Mouse (Mus musculus) liver, embryonic 11.5 days (tissue): ENCODE measurements around the gene Immt. TPM values are rescaled to one million over a fixed set of nuclear protein-coding genes. Genes with fewer than 3 reads are reported as not detected.
A peak's percentile ranks its signal among the peaks of the same experiment; 100 is the strongest.

ENCODE experiments used
- ATAC-seq: fragments of 200-750 bp; cut with Nextera tagmentation; replicated peaks from 2 replicates; pipeline ENCODE4 v1.8.0; 2017; ENCODE audit warnings: moderate number of reproducible peaks, mild to moderate bottlenecking, moderate TSS enrichment, moderate library complexity; ENCODE audit not compliant: low FRiP score
- DNase-seq: peaks from one replicate; pipeline ENCODE4 v3.0.0-alpha.2; 2017; ENCODE audit warnings: low spot score
- H3K27ac ChIP-seq: fragments of 300-500 bp; sonication (generic); 2 replicates; pipeline ENCODE4 v1.5.1; 2014; ENCODE audit warnings: mild to moderate bottlenecking, low read depth, low read length, control low read depth
- H3K27me3 ChIP-seq: fragments of 300-500 bp; sonication (generic); replicated peaks from 2 replicates; pipeline ENCODE4 v1.6.1; 2014; ENCODE audit warnings: low read length, mixed read lengths; ENCODE audit not compliant: control insufficient read depth, insufficient read depth
- H3K36me3 ChIP-seq: fragments of 300-500 bp; sonication (generic); 2 replicates; pipeline ENCODE4 v1.6.1; 2014; ENCODE audit warnings: mild to moderate bottlenecking, low read length, moderate library complexity, mixed read lengths; ENCODE audit not compliant: control insufficient read depth, insufficient read depth
- H3K4me1 ChIP-seq: fragments of 300-500 bp; sonication (generic); replicated peaks from 2 replicates; pipeline ENCODE4 v1.6.1; 2014; ENCODE audit warnings: low read length, mixed read lengths; ENCODE audit not compliant: control insufficient read depth, insufficient read depth
- H3K4me2 ChIP-seq: fragments of 300-500 bp; sonication (generic); 2 replicates; pipeline ENCODE4 v1.6.1; 2014; ENCODE audit warnings: mild to moderate bottlenecking, control low read depth, moderate library complexity
- H3K4me3 ChIP-seq: fragments of 300-500 bp; sonication (generic); 2 replicates; pipeline ENCODE4 v1.5.1; 2014; ENCODE audit warnings: low read depth, low read length, control low read depth
- H3K9ac ChIP-seq: fragments of 300-500 bp; sonication (generic); 2 replicates; pipeline ENCODE4 v1.6.1; 2014; ENCODE audit warnings: low read depth, low read length, control low read depth
- H3K9me3 ChIP-seq: fragments of 300-500 bp; sonication (generic); 2 replicates; pipeline ENCODE4 v1.6.1; 2016; ENCODE audit warnings: low read length, inconsistent platforms, mixed read lengths; ENCODE audit not compliant: control insufficient read depth
- WGBS: fragments of 180-500 bp; shearing (Covaris S2); extraction: QIAGEN DNeasy Blood & Tissue Kit; methylation state at CpG from one replicate; pipeline ENCODE4 v1.1.7; 2014; 5-methylcytosine and 5-hydroxymethylcytosine counted together
- polyA plus RNA-seq: library from polyadenylated mRNA; unstranded; fragments of >200 nt; fragmentation: Nextera tagmentation; extraction: Ambion mirVana; gene quantifications from 2 replicates; pipeline ENCODE4 v1.2.1, GENCODE M21; 2014

Immt gene
- 222 and 247 TPM in 2 replicates for polyA plus RNA-seq

DNA sequence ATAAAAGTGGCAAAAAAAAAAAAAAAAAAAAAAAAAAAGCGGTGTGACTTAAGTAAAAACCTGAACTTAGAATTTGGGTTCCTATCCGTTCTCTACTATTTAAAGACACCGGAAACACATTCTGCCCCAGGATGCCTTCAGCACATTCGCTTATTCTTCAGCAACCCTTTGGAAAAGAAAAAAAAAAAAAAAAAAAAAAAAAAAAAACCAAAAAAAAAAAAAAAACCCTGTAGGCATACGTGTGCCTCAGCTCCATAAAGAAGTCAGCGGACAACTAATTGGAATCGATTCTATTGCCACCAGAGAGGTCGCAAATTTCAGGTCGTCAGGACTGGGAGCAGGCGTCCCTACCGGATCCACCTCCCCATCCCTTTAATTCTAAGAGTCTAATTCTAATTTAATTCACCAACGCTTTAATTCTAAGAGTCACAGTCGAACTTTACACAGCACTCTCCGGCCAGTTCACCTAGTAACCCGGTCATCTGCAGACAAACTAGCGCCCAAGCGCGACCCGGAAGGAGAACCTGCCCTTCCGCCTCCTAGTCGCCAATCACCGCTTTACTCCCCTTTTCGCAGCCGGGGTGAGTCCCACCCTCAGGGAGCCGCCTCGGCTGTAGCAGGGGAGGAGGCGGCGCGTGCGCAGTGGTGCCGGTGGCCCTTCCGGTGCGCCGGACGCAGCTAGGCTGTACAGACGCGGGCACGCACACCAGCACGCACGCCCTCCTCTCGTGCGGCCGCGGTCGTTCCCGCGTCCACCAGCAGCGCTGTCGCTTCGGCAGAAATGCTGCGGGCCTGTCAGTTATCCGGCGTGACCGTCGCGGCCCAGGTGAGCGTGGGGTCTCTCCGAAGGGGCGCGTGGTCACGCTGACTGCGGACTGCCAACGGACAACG lies at the start of gene Immt:
Gene Immt (plus strand): TSS at position 642 of the 891 bp plus-strand sequence.
- Histone ChIP-seq H3K27me3 (no peaks in the 10 kb centered on the region), H3K9me3 (no peaks in the 10 kb centered on the region), H3K36me3 (peaks cover 5% of the 10 kb centered on the region; the same call in 1 of the 2 replicates), H3K4me2 (peak within 1 kb of the TSS; percentile 66), H3K27ac (peak within 1 kb of the TSS; percentile 98), H3K9ac (peak within 1 kb of the TSS; percentile 99), H3K4me1 (peaks cover 12% of the 10 kb centered on the region; the same call in 1 of the 2 replicates), H3K4me3 (peak within 1 kb of the TSS; percentile 99)
- WGBS = under 1% methylated on average over 64 of the region's 64 CpGs
- peak; percentile 93 for DNase-seq
- ATAC-seq = peak; percentile 98

DNA sequence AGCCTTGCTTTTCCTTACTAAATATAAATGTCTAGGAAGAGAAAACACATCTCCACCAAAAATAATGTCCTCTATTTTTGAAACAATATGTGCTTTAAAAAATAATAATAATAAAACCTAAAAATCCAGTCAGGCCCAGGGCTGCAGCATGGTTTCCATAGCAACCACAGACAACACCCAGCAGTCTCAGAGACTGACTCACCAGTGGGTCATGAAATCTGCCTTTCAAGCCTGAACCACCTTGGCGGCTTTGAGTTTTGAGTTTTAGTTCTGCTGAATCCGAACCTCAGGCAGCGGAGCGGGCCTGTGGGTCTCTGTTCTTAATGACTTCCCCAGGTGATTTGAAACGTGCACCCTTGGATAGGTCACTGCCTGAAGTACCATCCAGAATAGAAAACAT lies 48.0 kb upstream of the Immt start:
- Histone ChIP-seq H3K9me3 (no peaks in the 10 kb centered on the region), H3K4me3 (no peak overlapping the region), H3K9ac (no peak overlapping the region), H3K27ac (no peak overlapping the region), H3K4me1 (no peaks in the 10 kb centered on the region), H3K27me3 (no peaks in the 10 kb centered on the region), H3K36me3 (no peaks in the 10 kb centered on the region), H3K4me2 (no peak overlapping the region)
- DNase-seq (no peak), ATAC-seq (no peak)
- 89% methylated on average over 5 of the region's 5 CpGs for WGBS

DNA sequence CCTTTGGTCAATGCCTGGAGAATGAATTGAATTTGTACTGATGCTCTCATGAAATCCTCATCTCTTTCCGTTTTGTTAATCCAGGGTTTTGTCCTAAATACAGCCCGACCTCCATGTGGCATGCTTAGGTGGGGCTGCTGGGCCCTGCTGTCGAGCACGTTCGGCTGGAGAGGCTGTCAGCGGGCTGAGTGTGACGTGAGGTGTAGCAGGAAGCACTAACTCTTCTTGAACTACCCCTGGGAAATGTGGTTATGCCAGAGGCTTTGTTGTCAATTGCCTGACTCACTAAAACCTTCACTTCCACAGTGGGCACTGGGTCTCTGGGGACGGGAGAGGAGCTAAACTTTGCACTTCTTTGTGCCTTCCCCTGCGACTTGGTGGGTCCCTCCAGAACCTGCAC lies 42.8 kb upstream of the Immt start:
- DNase-seq (no peak), ATAC-seq (no peak)
- Histone ChIP-seq H3K4me3 (no peak overlapping the region), H3K4me2 (no peak overlapping the region), H3K27me3 (no peaks in the 10 kb centered on the region), H3K36me3 (no peaks in the 10 kb centered on the region), H3K9me3 (no peaks in the 10 kb centered on the region), H3K27ac (no peak overlapping the region), H3K9ac (no peak overlapping the region), H3K4me1 (no peaks in the 10 kb centered on the region)
- 68% methylated on average over 9 of the region's 9 CpGs for WGBS

DNA sequence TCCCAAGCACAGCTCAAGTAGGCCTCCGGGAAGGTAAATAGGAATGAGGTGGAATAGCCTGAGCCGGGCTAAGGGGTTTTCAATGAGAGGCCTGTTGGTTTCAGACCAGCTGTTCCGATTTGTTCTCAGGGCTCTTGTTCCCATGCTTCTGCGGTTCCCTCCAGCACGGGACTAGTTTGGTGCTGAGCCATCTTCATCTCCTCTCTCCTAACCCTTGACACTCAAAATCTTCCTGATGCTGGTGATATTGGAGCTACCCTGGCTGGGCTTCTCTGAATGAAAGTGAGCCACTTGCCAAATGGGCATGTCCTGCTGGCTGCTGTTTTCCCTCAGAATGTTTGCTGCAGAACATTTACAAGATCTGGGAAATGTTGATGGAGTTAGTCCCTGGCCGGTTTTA lies 39.4 kb upstream of the Immt start:
- Histone ChIP-seq H3K4me1 (no peaks in the 10 kb centered on the region), H3K9ac (no peak overlapping the region), H3K4me2 (no peak overlapping the region), H3K27ac (no peak overlapping the region), H3K9me3 (no peaks in the 10 kb centered on the region), H3K4me3 (no peak overlapping the region), H3K27me3 (no peaks in the 10 kb centered on the region), H3K36me3 (no peaks in the 10 kb centered on the region)
- no peak for DNase-seq
- WGBS = 79% methylated on average over 6 of the region's 6 CpGs
- no peak for ATAC-seq

DNA sequence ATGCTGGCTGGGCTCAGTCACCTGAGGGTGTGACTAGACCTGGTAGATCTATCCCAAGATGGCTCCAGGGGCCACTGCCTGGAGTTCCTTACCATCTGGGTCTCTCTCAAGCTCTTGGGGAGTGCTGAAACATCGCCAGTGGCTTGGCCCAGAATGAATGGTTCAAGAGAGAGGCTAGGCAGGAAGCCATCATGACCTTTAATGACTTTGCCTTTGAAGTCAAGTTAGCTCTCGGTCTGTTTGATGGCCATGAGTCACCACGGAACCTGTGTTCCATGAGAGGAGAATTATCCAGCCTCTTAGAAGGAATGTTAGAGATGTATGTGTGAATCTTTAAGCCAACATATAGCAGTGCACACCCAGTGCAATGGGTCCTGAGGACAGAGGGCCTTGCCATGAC lies 31.7 kb upstream of the Immt start:
- no peak for ATAC-seq
- no peak for DNase-seq
- H3K27me3 ChIP-seq = no peaks in the 10 kb centered on the region
- peaks cover 16% of the 10 kb centered on the region for H3K4me1 ChIP-seq
- H3K9ac ChIP-seq = no peak overlapping the region
- H3K4me2 ChIP-seq = no peak overlapping the region
- no peaks in the 10 kb centered on the region for H3K9me3 ChIP-seq
- 82% methylated on average over 3 of the region's 3 CpGs for whole genome bisulfite sequencing
- H3K4me3 ChIP-seq = no peak overlapping the region
- H3K27ac ChIP-seq = no peak overlapping the region
- no peaks in the 10 kb centered on the region for H3K36me3 ChIP-seq

DNA sequence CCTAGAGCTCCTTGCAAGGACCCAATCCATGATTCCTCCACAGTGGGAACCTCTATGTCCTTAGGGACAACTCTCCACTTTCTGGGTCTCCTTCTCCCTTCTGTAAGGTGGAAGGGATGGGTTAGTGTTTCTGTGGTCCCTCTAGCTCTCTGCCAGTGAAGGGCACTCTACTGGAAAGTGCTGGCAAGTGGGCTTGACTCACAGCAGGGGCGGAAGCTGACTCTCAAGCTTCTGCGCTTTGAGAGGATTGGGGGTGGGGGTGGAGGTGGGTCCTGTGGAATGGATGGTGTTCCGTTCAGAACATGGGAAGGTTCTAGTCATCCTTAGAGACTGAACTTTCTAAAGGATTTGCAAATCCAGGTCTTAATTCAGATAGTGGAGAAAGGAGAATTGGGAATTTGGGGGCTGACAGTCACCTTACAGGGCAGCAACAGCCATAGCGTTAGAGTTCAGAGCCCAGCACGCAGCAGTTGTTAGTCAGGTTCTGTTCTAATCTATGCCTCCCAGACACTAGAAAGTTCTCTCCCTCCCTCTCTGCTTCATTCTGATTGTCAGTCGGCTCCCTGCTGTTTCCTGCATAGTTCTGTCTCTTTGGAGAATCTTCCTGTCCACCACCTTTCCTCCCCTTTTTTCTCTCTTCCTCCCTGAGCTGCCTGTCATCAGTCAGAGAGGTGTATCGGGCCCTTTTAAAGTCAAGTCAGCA lies 30.0 kb upstream of the Immt start:
- ATAC-seq (peak; percentile 92), DNase-seq (no peak)
- Histone ChIP-seq H3K36me3 (no peaks in the 10 kb centered on the region), H3K4me2 (peak overlapping the region; percentile 49), H3K9ac (peak overlapping the region; percentile 32), H3K27ac (peak overlapping the region; percentile 47), H3K4me3 (no peak overlapping the region), H3K27me3 (no peaks in the 10 kb centered on the region), H3K4me1 (peaks cover 16% of the 10 kb centered on the region), H3K9me3 (no peaks in the 10 kb centered on the region)
- WGBS = 34% methylated on average over 7 of the region's 7 CpGs

DNA sequence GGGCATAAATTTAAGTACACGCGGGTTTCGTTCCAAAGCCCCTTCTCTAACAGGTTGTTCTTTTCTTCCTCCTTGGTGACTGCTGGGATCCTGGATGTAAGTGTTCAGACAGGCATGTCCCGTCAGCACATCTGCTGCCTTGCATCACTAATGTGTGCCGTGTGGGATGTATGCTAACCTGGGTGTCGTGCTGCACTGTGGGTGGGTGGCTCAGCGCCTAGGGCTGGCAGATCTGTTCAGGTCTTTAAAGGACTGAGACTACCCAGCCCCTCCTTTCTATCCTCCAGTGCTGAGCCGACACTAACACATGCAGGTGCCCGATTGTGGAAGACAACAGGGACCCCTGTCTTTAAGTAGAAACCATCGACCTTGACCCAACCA lies 29.4 kb upstream of the Immt start:
- ATAC-seq = peak; percentile 48

DNA sequence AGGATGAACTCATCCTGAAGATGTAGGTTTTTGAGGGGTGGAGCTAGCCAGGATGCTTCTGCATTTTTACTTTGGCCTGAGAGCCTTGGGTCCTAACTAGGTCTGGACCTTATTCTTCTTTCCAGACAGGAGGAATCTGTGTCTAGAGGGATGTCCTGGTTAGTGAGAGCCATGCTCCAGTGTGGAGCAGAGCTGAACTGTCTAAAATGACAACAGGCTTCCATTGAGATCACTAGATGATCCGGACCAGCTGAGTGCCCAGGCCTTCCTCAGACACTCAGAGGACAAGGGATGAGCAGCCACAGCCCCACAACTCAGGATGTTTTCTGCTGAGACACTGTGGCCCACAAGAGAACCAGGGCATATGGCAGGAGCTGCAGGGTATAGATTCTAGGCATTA lies 27.5 kb upstream of the Immt start:
- Histone ChIP-seq H3K27me3 (no peaks in the 10 kb centered on the region), H3K4me2 (no peak overlapping the region), H3K9me3 (no peaks in the 10 kb centered on the region), H3K27ac (no peak overlapping the region), H3K9ac (no peak overlapping the region), H3K4me3 (no peak overlapping the region), H3K4me1 (peaks cover 16% of the 10 kb centered on the region), H3K36me3 (no peaks in the 10 kb centered on the region)
- no peak for DNase-seq
- no peak for ATAC-seq
- WGBS = 87% methylated on average over 1 of the region's 1 CpGs

More for the DNA sequence above, 29.4 kb upstream of the Immt start:
- Histone ChIP-seq H3K36me3 (no peaks in the 10 kb centered on the region), H3K27ac (peak overlapping the region; percentile 47), H3K9ac (peak overlapping the region; percentile 1; the same call in 1 of the 2 replicates), H3K9me3 (no peaks in the 10 kb centered on the region), H3K27me3 (no peaks in the 10 kb centered on the region), H3K4me1 (peaks cover 16% of the 10 kb centered on the region), H3K4me2 (peak overlapping the region; percentile 49), H3K4me3 (no peak overlapping the region)
- 64% methylated on average over 10 of the region's 10 CpGs for WGBS
- DNase-seq = no peak
